Mouse (Mus musculus): ENCODE measurements around the gene Dock4. TPM values are rescaled to one million over a fixed set of nuclear protein-coding genes. Genes with fewer than 3 reads are reported as not detected.

Gene Dock4
- 10 to 100 TPM; 10.9 to 13.3 TPM for total RNA-seq (2021)
- long read RNA-seq, experiment 1, partial matches to known transcripts = 0 of 1 reads
- long read RNA-seq, experiment 1, other reads (novel, unspliced or antisense) = 0 of 1 reads
- long read RNA-seq, experiment 2, partial matches to known transcripts = 2 of 5 reads
- long read RNA-seq, experiment 2, other reads (novel, unspliced or antisense) = 2 of 5 reads

DNA sequence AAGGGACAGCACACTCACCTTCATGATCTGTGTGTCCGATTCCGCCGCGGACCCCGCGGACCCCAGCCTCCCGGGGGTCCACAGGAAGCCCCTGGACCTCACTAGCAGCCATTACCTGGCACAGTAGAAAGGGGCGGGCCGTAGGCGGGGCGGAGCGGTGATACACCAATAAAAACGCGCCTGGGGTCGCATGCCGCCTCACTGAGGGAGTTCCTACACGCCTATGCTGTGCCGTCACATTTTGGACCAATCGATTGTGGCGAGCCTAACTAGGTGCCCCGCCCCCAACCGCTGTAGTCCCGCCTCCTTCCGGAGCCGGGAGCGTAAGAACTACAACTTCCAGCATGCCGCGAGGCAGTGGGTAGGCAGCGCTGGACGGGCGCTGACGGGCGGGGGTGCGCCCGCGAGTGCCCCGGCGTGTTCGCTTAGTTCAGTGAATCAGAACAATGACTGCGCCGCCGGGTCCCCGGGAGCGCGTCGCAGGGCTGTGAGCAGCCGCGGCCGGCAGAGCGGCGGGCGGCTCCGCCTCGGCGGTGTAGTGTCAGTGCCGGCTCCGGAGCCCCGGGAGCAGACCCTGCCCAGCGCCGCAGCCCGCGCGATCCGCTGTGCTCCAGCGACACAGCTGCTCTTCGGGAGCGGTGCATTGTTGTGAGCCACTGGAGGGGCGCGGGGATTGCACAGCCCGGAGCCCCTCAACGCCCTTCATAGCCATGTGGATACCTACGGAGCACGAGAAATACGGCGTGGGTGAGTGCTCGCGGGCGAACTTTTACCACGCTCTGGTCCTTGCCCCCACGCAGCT lies at the start of gene Dock4, which contains the start of gene Zfp277:
Dock4 (plus strand) TSS at position 305 of the 802 bp plus-strand sequence.
Zfp277 (minus strand) TSS at position 255 of the 802 bp plus-strand sequence.
- peak; percentile 99 for DNase-seq

- DNase-seq = no peak
Observed at GRCm38 (mm10) chr12:40398916-40399315, 46.8 kb upstream of the Dock4 start.

DNA sequence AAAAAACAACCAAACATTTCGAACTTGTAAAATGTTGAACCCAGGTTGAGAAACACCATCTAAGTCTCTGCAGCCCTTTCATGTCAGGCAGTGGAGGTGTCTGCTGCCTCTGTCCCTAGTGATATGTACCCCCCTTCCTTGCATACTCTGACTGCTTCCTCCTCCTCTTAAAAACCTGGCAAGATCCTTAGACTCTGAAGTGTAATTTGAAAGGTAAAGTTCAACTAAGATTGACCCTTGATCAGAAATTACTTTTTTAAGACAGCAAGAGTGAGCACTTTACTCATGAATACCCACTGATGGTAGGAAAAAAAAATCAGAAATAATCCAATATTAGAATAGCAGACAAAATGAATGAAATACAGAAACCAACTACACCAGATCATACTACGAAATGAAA lies 46.4 kb upstream of the Dock4 start:
- no peak for DNase-seq

DNA sequence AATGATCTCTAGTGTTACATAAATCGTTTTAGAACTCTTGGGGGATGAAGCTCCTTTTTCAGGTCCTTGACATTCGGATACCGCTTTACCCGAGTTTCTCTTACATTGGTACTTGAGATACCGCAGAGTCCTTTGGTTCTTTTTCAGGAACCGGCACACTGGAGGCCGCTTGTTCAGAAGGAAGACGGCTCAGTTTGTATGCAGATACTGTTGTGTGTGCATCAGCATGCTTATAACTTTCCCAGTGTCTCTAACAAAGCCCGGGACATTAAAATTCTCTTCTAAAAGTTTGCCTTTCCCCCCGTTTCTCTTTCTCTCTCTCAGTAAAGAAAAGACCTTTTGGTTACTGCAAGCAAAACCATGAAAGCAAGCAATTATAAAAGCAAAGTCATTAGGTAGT lies 45.9 kb upstream of the Dock4 start:
- DNase-seq = no peak

- DNase-seq = no peak
Observed at GRCm38 (mm10) chr12:40414682-40415311, 31.0 kb upstream of the Dock4 start.

GRCm38 (mm10) chr12:40415312-40415925 lies 30.3 kb upstream of the Dock4 start:
- DNase-seq = no peak

GRCm38 (mm10) chr12:40417257-40417656 lies 28.5 kb upstream of the Dock4 start:
- no peak for DNase-seq

DNA sequence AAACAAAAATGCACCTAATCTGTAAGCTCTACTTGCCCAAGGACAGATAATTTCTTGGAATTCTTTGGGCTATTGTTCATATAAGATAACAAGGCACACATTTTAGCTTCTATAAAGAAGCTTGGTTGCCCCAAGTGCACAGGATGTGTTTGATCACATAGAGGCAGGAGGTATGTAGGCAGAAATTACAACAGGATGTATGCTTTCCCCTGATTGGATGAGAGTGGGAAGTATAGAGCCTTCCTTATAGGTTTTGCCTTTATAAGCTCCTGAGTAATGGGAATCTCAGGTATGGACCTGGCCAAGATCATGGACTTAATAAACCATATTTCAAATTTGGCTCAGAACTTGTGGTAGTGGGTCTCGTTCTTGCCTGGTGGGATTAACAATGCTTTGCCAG lies 20.8 kb upstream of the Dock4 start:
- DNase-seq = no peak

GRCm38 (mm10) chr12:40427606-40428005 lies 18.1 kb upstream of the Dock4 start:
- no peak for DNase-seq

GRCm38 (mm10) chr12:40429976-40430375 lies 15.8 kb upstream of the Dock4 start:
- DNase-seq = no peak

GRCm38 (mm10) chr12:40431075-40431474 lies 14.7 kb upstream of the Dock4 start:
- no peak for DNase-seq

DNA sequence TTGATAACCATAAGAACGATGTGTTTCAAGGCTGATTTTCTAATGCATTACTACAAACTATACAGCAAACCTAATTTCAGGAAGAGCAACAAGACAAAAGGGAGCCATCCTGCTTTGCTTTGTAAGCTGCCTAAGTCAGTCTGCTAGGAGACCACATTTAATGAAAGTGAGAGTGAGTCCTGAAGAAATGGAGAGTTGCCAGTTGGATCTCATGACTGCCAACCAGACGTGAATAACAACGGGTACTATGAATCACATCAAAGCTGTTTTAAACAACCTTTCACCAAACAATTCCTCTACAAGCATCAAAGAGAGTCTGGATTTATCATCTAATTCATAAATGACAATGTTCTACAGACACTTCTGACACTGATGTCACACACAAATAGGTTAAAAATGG lies 11.7 kb upstream of the Dock4 start:
- DNase-seq = no peak

- no peak for DNase-seq
Observed at GRCm38 (mm10) chr12:40438049-40438448, 7.7 kb upstream of the Dock4 start.

GRCm38 (mm10) chr12:40445206-40445605 lies 546 bp upstream of the Dock4 start:
- DNase-seq = no peak

DNA sequence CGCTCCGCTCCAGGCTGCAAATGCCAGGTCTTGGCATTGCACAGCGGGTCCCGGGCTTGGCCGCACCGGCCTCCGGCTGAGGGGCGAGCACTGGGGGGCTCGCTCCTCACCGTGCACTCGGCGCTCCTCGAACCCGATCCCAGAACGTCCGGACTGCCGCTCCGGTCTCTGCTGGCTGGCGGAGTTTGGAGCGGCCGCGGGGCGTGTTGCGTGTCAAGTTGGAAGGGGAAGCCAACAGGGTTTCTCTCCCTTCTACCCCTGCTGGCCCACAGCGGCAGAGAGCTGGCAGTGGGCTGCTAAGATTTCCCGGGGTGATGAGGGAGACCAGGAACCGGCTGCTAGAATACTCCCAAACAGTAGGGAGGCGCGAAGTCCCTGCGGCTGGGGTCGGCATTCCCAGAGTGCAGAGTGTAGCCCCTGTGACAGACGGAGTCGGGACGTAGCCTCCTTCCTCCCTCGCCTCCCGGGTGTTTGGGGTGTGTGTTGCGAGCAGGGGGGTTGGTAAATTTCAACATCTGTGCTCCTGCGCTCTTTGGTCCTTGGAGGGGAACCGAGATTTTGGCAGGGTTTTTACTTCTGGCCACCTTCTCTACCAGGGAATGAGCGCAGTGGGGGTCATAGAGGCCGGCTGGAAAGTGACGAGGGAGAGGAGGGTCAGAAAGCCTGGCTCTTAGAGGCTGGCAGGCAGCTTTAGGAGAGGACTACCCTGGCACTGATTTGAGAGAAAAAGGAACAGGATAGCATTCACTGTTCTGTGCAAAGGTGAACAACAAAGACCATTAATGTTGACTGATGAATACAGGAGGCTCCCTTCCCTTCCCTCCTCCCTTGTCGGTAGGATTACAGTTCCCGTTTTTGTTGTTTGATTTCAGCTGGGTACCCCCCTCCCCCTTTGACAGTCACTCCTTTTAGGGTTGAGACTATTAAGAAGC lies 964 bp downstream of the Dock4 start:
- DNase-seq = peak; percentile 41

DNA sequence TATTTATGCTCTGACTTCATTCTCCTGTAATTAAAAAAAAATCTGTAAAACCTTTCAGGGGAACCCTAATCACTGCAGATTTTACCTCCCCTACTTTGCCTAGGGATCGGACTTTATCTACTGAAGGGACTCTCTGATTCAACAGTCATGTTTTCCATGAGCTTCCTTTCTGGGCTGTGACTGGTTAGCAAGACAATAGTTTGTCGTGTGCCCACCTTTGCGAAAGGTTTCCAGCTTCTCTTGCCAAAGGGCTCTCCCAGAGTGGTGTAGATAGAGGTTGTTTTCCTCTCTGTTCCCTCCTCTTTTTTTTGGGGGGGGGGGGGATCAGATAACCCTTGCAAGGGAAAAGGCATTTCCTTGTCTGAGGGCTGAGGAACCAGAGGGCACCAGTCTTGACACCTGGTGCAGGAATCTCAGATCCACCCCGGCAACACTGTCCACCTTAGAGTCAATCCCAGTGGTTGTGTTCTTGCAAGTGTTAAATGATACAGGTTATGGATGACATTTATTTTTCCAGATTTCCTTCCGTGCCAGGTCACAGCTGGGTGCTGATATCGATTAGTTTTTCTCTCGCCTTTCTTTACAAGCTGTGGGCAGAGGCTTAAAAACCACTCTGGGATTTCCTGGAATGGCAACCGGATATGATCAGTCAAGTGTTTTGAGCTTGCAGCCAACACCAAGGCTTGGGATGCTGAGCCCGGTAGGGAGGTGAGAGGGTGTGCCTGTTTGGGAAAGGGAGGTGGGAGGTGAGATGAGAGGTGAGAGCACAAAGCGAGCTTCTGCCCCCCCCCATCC lies 2.0 kb downstream of the Dock4 start:
- DNase-seq = no peak

GRCm38 (mm10) chr12:40449119-40449795 lies 3.5 kb downstream of the Dock4 start:
- no peak for DNase-seq

GRCm38 (mm10) chr12:40456517-40456916 lies 10.8 kb downstream of the Dock4 start:
- DNase-seq = no peak

DNA sequence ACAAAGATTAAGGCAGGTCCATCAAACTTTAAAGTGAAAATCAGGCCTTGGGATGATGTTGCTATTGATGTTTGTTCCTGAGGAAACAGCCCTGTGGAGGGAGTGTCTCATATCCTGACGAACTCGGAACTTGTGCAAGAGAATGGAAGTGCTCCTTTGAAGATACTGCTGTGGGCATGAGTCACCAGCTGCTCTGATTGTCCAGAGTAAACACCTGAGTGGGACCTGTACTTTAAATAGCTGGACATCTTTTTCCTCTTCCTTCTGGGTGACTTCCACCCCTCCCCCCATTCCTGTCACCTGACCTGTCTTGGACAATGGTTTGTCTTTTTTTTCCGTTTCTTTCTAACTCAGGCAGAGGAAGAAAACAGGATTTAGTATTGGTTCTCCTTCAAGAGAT lies 13.2 kb downstream of the Dock4 start:
- DNase-seq = peak; percentile 22

- no peak for DNase-seq
Observed at GRCm38 (mm10) chr12:40459673-40460265, 14.0 kb downstream of the Dock4 start.
